Mouse (Mus musculus) natural killer cell, adult 2 months (primary cell): Measurements from ENCODE around the gene Gnai2.

Source experiments
- DNase-seq, 2 experiments: peaks; one replicate each; pipeline ENCODE4 v3.0.0; 2022; ENCODE audit warnings: low spot score in 2 of 2

The Gnai2 gene

DNA sequence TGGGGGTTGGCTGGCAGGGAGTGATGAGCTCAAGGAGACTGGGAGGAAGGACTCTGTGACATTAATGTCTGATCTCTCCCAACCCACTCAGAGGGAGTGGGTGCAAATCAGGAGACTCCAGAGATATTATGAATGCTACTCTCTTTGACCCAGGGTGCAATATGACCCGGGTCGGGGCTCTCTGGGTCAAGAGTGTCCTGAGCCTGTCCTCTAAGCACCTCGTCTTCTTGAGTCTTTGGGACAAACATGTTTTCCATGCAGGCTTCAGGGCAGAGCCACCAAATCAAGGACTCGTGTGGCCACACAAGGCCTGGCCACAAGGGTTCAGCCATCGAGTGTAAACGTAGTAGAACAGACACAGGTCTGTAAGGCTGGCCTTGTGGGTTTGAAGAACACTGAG is 22.9 kb upstream of the Gnai2 start:
- DNase-seq: no peak

DNA sequence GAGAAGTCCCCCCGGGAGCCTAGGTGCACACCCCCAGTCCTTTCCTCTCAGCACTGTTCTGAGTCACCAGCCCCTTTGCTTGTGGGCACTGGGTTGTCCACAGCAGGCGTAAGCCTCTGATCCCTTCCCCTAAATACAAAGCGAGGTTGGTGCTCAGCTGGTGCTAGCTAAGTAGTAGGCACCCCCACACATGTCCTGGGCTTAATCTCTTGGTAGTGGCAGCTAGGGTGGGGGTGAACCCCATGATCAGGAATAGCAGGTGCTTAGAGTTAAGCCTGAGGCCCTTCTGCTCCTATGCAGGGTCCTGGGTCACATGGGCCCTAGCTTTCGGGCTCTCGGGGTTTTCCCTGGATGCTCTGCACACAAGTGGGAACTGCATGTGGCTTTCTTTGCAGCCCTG is 22.0 kb upstream of the Gnai2 start:
- DNase-seq: no peak

DNA sequence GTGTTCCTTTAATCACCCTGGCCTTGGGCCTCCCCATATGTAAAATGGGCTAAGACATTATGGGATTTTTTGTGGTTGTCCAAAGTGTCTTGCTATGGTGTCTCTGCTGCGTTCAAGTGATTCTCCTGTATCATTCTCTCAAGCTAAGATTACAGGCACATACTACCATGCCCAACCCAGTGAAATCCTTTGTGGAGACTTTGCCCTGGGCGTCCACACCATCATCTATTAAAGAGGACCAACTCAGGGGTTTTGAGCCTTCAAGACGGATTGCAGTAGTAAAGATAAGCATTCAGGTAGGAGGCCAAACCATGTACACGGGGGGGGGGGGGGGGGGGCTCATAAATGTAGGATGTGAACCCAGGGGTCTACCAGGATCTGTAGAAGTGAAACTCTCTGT is 19.4 kb upstream of the Gnai2 start:
- DNase-seq: no peak

GRCm38 (mm10) chr9:107653474-107653873 is 18.3 kb upstream of the Gnai2 start:
- no peak for DNase-seq

DNA sequence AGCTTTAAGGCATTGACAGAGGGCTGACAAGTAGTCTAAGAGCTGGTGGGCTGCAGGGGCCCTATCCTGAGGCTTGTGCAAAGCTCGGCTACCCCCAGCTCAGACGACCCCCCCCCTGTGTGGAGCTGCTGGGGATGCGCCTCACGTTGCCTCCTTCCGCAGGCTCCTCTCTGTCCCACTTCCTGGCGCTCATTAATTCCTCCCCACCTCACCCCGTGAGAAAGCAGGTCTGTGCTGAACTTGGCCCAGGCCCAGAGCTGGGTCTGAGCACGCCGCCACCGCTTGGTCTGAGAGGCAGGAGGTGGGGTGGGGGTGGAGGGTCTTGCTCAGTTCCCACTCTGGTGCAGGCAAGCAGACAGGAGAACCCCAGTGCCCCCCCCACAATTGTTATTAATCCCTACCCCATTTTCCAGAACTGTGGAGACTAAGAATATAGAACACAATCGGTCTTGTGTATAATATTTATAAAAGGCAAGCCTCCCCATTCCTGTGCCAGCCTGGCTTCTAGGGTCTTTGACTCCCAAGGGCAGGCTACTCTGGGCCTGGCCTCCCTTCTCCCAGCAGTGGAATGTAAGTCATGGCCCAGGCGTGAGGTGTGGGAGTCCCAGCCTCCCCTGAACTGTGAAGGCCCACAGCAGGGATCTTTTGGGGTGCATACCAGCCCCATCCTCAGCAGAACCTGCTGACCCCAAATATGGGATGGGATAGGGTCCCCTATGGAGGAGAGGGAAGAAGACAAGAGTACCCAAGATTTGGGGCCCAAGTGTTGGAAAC is 15.7 kb upstream of the Gnai2 start:
- DNase-seq: no peak

DNA sequence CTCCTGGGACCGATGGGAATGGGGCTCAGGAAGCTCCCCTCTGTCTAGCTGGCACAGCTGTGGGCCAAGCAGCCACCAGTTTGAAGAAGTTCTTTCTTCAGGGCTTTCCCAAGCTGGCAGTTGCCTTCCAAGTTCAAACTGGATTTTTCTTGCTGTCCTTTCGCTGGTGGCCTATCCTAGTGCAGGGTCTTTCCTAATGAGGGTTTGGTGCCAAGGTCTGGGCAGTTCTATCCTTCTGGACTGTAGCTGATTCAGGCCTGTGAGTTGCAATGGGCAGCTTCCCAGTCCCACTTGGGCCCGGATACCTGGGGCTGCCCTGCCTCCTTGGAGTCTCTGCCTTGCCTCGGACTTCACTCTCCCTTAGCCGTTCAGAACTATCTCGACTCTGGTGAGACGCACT is 15.1 kb upstream of the Gnai2 start:
- no peak for DNase-seq

DNA sequence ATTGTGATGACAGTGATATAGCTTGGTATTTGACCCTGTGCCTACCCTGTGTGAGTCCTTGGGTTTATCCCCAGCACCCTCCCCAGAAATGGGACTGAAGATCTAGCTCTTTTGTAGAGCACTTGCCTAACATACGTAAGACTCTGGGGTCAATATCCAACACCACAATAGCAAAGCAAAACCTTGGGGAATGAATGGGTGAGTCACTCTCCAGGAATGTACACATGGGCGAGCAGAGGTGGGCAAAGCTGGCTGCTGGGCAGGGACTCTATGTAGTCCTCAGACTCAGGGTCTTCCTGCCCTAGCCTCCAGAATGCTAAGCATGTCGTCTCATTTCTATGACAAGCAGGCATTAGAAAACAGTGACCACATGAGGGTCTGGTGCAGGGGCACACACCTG is 13.6 kb upstream of the Gnai2 start:
- no peak for DNase-seq

DNA sequence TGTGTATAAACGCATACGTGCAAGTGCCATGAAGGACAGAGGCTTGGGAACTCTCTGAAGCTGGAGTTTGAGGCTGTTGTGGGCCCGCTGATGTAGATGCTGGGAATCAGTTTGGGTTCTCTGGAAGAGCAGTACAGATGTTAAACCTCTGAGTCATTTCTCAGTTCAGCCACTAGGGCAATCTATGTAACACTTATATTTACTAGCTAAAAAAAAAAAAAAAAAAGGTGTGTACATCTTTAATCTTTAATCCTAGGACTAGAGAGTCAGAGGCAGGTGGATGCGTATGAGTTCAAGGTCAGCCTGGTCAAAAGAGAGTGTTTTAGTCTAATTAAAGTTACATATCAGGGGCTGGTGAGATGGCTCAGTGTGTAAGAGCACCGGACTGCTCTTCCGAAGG is 11.8 kb upstream of the Gnai2 start:
- no peak for DNase-seq

GRCm38 (mm10) chr9:107645577-107645976 is 10.4 kb upstream of the Gnai2 start:
- DNase-seq: peak; percentile 69 to 82

DNA sequence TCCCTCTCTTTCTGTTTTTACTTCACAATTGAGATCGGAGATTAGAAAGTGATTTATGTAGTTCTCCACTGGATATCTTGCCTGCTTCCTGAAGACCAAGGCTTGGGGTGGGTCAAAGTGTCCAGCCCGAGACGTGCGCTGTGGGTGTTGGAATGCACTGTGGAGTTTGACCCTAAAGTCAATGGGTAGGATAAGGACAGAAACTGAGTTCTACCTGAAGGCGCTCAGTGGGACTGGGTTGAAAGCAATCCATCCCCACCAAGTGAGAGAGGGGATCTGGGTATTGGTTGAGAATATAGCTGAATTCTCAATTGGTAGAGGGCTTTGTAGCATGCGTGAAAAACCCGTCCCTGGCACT is 10.0 kb upstream of the Gnai2 start:
- DNase-seq: no peak

DNA sequence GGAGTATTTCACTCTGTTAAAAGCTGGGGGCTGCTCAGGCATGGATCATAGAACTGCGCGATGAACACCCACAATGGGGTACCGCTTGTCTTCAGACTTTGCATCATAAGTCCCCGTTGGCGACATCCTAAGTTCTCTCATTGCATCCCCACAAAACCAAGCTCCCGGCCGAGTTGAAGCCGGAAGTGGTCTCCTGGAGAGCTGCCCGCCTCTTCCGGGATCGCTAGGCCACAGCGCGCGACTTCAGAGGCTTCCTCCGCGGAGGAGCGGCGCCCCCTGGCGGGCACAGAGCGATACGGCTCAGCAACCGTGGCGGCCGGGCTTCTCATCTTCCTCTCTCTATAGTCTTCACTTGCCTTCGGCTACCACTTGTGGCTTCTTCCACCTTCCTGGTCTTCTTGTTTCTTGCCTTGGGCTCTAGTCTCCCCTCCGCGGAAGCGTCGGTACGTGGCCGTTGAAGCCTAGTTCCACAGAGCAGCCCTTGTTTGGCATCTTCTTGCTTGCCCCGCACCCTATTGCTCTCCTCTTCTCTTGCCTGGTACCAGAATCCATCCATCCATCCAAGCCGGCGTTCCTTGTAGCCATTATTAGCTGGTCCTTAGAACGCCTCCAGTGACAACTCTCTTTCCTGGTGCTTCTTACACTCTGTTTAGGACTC is 9.5 kb upstream of the Gnai2 start:
- DNase-seq: peak; percentile 87 to 92

DNA sequence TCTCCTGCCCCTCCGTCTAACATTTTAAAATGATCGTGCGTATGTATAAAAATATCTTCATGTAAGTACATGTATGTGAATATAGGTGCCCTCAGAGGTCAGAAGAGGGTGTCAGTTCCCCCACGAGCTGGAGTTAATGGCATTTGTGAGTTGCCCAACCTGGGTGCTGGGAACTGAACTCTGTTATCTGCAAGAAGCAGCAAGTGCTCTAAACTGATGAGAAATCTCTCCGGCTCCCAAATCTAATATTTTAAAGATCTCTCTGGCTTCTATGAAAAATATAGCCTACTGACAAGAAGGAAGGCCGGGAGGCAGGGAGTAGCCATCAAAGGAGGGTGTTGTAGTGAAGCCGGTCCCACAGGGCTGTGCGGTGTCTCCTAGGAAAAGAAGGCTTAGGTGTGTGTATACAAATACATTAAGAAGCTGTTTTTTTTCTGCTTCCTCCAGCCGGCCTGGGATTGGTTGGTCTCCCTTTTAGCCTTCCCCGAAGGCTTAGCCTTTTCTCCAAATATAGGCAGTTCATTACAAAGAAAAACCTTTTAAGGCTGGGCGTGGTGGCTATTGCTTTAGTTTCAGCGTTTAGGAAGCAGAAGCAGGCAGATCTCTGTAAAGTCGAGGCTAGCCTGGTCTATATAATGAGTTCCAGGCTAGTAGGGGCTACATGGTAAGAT is 8.5 kb upstream of the Gnai2 start:
- no peak for DNase-seq

DNA sequence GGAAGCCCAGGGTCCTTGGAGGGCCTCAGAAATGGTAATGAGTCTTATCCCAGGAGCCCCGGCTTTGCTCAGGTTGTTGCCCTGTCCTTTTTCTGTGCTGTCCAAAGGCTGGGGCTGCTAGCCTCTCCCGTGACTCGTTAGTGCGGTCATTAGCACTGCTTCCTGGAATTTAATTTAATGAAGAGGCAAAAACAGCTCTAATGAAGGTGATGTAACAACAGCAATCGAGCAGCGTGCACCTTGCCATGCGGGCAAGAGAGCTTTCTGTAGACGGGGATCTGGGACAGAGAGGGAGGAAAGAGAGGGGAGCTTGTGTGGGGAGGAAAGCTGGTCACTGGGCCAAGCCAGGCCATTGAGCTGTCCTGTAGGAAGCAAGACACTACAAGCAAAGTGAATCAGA is 6.5 kb upstream of the Gnai2 start:
- no peak for DNase-seq

- DNase-seq: peak in 1 of 2 experiments; percentile 71
These were observed 5.1 kb upstream of the Gnai2 start for GRCm38 (mm10) chr9:107640257-107640772.

- DNase-seq: no peak
These were observed 1.9 kb upstream of the Gnai2 start for GRCm38 (mm10) chr9:107637070-107637469.

GRCm38 (mm10) chr9:107634406-107635278 is 525 bp downstream of the Gnai2 start:
- DNase-seq: no peak

GRCm38 (mm10) chr9:107633661-107634405 is 1.3 kb downstream of the Gnai2 start:
- DNase-seq: no peak

DNA sequence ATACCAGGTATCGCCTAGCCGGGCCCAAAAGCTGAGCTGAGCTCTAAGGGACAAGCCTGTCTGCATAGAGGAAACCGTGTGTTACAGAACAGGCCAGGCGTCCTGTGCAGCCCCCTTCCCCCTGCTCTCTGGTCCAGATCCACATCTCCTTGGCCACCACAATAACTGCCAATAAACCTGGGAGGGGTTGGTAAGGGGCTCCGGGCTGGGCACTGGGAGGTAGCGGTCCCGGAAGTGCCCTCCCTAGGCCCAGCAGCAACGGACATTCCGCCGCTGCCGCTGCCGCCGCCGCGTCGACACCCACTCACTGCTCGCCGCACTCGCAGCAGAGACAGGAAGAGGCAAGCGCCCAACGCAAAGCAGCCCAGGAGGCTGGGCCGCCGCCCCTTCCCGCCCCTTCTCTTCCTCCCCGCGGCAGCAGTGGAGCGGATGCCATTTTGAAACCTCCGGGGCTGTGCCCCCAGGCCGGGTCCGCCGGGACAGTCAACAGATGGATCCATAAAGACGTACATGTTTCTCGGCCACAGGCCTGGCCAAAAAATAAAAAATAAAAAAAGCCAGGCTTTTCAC is 2.0 kb downstream of the Gnai2 start:
- DNase-seq: peak; percentile 83 to 86

DNA sequence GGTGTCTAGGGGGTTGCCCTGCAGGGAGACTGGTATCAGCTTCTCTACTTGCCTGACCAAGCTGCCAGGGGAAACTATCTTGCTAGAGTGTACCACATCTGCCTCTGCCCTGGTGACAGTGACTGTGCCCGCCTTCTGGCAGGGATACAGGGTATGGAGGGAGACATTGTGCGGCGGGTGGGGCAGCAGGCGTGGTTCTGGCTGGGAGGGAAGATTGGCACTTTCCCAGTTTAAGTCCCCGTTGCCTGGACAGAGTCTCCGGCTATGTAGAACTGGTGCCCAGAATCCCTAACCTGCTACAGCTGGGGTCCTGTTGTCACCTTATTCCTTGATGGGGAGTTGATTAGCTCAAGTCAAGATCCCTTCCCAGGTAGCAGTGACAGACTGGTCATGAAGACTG is 2.7 kb downstream of the Gnai2 start:
- DNase-seq: no peak

GRCm38 (mm10) chr9:107631861-107632260 is 3.3 kb downstream of the Gnai2 start:
- DNase-seq: no peak

GRCm38 (mm10) chr9:107631311-107631826 is 3.8 kb downstream of the Gnai2 start:
- no peak for DNase-seq
